Mouse (Mus musculus) ES-Bruce4 (cell line): ENCODE measurements around the gene Ddx28. TPM values are rescaled to one million over a fixed set of nuclear protein-coding genes. Genes with fewer than 3 reads are reported as not detected.
"Not testable (repeated sequence)": the region's sequence is repeated elsewhere in the genome, so short reads cannot be mapped to it uniquely, and the experiment has no call there.

Experiments used
- H3K27ac ChIP-seq: 2 replicates; pipeline ENCODE4 v1.5.1; 2012; ENCODE audit warnings: low read length, inconsistent platforms; ENCODE audit not compliant: insufficient read depth
- H3K27me3 ChIP-seq: 2 replicates; pipeline ENCODE4 v1.6.1; 2012; ENCODE audit warnings: mild to moderate bottlenecking, low read length, inconsistent platforms; ENCODE audit not compliant: control insufficient read depth, poor library complexity, insufficient read depth, severe bottlenecking
- H3K36me3 ChIP-seq: 2 replicates; pipeline ENCODE4 v1.6.1; 2012; ENCODE audit warnings: inconsistent platforms, mild to moderate bottlenecking, low read length, moderate library complexity; ENCODE audit not compliant: control insufficient read depth, poor library complexity, insufficient read depth, severe bottlenecking
- H3K4me1 ChIP-seq: one replicate; pipeline ENCODE4 v1.8.1; 2011; ENCODE audit warnings: low read length; ENCODE audit not compliant: control insufficient read depth, insufficient read depth
- H3K4me3 ChIP-seq: 2 replicates; pipeline ENCODE4 v1.5.1; 2011; ENCODE audit warnings: low read depth, mild to moderate bottlenecking, low read length
- H3K9ac ChIP-seq: 2 replicates; pipeline ENCODE4 v1.6.1; 2012; ENCODE audit warnings: low read depth, mild to moderate bottlenecking, inconsistent platforms; ENCODE audit not compliant: poor library complexity, severe bottlenecking
- H3K9me3 ChIP-seq: replicated peaks from 2 replicates; pipeline ENCODE4 v1.6.1; 2012; ENCODE audit warnings: mild to moderate bottlenecking, low read length, inconsistent platforms; ENCODE audit not compliant: control insufficient read depth, poor library complexity, insufficient read depth, severe bottlenecking
- CTCF ChIP-seq: IDR thresholded peaks from one replicate; pipeline ENCODE4 v1.8.1; 2011; ENCODE audit warnings: low read depth, low read length
- EP300 ChIP-seq: IDR thresholded peaks from 2 replicates; pipeline ENCODE4 v1.6.1; 2011; ENCODE audit warnings: low read depth, low read length; ENCODE audit not compliant: insufficient read depth
- POLR2A ChIP-seq: IDR thresholded peaks from one replicate; pipeline ENCODE4 v1.8.1; 2011; ENCODE audit warnings: low read length; ENCODE audit not compliant: insufficient read depth
- polyA plus RNA-seq: library from polyadenylated mRNA; stranded (reverse); fragments of >200 nt; gene quantifications from 2 replicates; pipeline ENCODE4 v1.2.4, GENCODE M21; 2011; ENCODE audit warnings: low read depth; ENCODE audit not compliant: missing spikeins, insufficient read depth, insufficient read length

The Ddx28 gene
- polyA plus RNA-seq, 1 experiment: 8.7 TPM

DNA sequence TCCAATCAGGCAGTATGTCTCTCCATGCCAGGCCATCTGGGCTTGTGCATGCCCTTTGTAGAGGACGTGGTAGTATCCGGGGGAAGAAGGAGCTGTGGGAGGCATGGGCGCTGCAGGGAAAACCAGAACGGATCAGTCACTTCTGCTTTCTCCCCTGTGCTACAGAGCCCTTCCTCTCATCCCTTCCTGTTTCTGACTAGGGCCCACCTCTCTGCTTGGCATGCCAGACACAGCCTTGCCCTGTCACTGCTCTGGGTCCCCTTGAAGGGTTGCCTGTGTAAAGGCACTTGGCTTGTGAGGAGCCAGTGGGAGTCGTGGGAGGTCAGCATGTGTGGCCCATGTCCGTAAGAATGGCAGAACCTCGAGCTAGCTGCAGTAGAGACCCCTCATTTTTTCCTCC is 15.3 kb downstream of the Ddx28 start:
- TF ChIP-seq EP300 (no peak), POLR2A (no peak), CTCF (no peak)
- no peaks in the 10 kb centered on the region for H3K9me3 ChIP-seq
- no peaks in the 10 kb centered on the region for H3K4me1 ChIP-seq
- H3K27me3 ChIP-seq: no peaks in the 10 kb centered on the region
- H3K36me3 ChIP-seq: no peaks in the 10 kb centered on the region
- H3K27ac ChIP-seq: no peak overlapping the region
- no peak overlapping the region for H3K4me3 ChIP-seq
- no peak overlapping the region for H3K9ac ChIP-seq

DNA sequence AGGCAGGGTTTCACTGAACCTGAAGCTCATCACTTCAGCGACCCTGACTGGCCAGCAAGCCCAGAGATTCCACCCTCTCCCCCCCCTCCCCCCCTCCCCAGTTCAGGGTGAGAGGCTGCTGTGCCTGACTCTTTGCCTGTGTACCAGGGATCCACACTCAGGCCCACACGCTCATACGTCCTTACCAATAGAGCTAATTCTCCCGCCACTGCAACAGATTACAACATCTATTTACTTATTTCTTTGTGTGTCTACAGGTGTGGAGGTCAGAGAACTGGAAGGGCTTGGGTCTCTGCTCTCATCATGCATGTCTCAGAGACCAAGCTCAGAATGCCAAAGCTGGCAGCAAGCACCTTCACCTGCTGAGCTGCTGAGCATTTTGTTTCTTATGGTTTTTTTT is 18.5 kb downstream of the Ddx28 start:
- TF ChIP-seq EP300 (no peak), POLR2A (no peak), CTCF (no peak)
- no peaks in the 10 kb centered on the region for H3K36me3 ChIP-seq
- no peak overlapping the region for H3K9ac ChIP-seq
- H3K4me3 ChIP-seq: no peak overlapping the region
- no peaks in the 10 kb centered on the region for H3K9me3 ChIP-seq
- H3K27ac ChIP-seq: no peak overlapping the region
- H3K27me3 ChIP-seq: no peaks in the 10 kb centered on the region
- no peaks in the 10 kb centered on the region for H3K4me1 ChIP-seq

DNA sequence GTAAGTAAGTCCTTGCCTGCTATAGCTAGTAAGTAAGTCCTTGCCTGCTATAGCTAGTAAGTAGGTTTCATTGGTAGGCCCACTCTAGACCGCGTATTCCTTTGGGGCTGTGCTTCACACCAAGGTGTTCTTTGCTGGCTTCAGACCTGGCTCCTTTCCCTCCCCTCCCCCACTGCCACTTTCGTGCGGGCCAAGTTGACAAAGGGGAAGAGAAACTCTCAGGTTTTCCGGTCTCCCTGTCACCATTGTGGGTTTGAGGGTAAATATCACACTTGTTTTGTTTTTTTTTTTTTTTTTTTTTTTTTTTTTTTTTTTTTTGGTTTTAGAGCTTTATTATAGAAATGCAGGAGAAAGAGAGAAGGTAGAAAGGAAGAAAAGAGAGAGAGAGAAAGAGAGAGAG is 19.2 kb downstream of the Ddx28 start:
- Histone ChIP-seq H3K27ac (no peak overlapping the region), H3K9ac (no peak overlapping the region), H3K27me3 (no peaks in the 10 kb centered on the region), H3K4me1 (no peaks in the 10 kb centered on the region), H3K36me3 (no peaks in the 10 kb centered on the region), H3K4me3 (no peak overlapping the region), H3K9me3 (no peaks in the 10 kb centered on the region)
- no peak for TF ChIP-seq EP300

DNA sequence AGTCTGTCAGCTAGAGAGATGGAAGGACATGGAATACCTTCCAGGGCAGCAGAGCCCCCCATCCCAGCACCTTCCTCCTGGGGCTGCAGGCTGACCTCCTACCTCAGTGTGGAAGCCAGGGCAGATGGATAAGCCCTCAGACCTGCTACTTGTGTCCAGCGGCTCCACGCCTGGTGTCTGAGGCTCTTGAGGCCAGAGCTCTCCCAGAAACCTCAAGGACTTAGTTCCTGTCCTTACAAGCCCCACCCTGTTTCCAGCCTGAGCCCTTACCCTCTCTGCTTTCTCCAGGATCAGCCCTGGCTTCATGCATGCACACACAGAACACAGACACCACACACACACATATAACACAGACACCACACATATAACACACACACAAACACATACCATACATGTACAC is 20.1 kb downstream of the Ddx28 start:
- H3K36me3 ChIP-seq: no peaks in the 10 kb centered on the region
- no peak for TF ChIP-seq CTCF
- TF ChIP-seq EP300: no peak
- no peaks in the 10 kb centered on the region for H3K9me3 ChIP-seq
- H3K27ac ChIP-seq: no peak overlapping the region
- no peak overlapping the region for H3K4me3 ChIP-seq
- H3K27me3 ChIP-seq: no peaks in the 10 kb centered on the region
- no peak overlapping the region for H3K9ac ChIP-seq
- H3K4me1 ChIP-seq: no peaks in the 10 kb centered on the region

DNA sequence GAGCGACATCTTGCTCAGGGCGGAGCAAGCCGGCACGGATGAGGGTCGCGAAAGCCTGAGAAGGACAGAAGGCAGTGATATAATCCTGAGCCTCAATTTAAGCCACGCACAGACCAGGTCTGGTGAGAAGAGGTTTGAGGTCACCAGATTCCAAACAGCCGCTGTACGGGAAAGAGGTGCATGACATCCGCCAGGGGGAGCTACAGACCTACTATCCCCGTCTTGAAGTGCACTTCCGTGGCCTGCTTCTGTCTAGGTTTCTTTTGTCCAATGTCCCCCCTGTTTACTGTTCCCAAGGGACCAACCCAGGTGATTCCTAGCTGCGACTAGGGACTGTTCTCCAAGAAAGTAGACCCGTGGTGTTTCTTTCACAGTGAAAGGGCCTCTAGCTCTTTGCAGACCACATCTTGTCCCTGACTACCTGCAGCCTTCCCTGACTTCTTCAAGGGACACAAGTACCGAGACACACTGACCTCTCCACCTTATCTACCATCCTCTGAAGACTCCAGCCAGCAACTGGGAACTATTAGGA is 20.8 kb downstream of the Ddx28 start, which contains the start of gene Dus2:
TSS of gene Dus2 (plus strand) at position 482 of the 532 bp plus-strand sequence.
- H3K9me3 ChIP-seq: no peaks in the 10 kb centered on the region
- no peaks in the 10 kb centered on the region for H3K36me3 ChIP-seq
- TF ChIP-seq POLR2A: no peak
- TF ChIP-seq CTCF: peak; percentile 95
- no peak within 1 kb of the TSS for H3K9ac ChIP-seq
- no peak within 1 kb of the TSS for H3K27ac ChIP-seq
- H3K27me3 ChIP-seq: no peaks in the 10 kb centered on the region
- no peaks in the 10 kb centered on the region for H3K4me1 ChIP-seq
- no peak within 1 kb of the TSS for H3K4me3 ChIP-seq

DNA sequence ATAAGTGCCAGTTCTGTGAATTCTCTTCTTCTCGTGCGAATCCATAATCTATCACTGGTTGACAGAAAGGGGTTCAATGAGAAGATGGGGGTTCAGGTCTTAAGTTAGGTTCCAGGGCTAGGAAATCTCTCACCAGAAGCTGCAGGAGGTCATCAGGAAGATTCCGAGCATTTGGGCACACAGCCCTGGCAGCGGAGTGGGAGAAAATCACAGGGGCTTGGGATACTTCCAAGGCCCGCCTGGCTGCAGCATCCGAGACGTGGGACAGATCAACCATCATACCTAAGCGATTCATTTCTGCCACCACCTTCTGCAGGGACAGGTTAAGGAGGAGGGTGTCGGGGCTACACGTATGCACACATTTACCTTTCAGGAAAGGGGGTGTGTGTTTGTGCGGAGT is 23.1 kb downstream of the Ddx28 start:
- Histone ChIP-seq H3K9me3 (no peaks in the 10 kb centered on the region), H3K27me3 (no peaks in the 10 kb centered on the region), H3K36me3 (no peaks in the 10 kb centered on the region), H3K9ac (no peak overlapping the region), H3K4me1 (no peaks in the 10 kb centered on the region), H3K4me3 (no peak overlapping the region), H3K27ac (no peak overlapping the region)
- TF ChIP-seq EP300: no peak
- no peak for TF ChIP-seq POLR2A

DNA sequence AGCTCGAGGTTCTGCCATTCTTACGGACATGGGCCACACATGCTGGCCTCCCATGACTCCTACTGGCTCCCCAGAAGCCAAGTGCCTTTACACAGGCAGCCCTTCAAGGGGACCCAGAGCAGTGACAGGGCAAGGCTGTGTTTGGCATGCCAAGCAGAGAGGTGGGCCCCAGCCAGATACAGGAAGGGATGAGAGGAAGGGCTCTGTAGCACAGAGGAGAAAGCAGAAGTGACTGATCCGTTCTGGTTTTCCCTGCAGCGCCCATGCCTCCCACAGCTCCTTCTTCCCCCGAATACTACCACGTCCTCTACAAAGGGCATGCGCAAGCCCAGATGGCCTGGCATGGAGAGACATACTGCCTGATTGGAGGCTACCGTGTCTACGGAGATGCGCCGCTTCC is 28.3 kb downstream of the Ddx28 start:
- not testable (repeated sequence) for H3K36me3 ChIP-seq, H3K27me3 ChIP-seq, H3K4me1 ChIP-seq, H3K4me3 ChIP-seq, H3K9me3 ChIP-seq, H3K27ac ChIP-seq, H3K9ac ChIP-seq
